Comparison of ENCODE assay signal across 24 mouse cellular contexts in genomic region chr1:66196716-66197115, GRCm38 (mm10). TPM values are rescaled to one million over a fixed set of nuclear protein-coding genes. Genes with fewer than 3 reads are reported as not detected.
"Had no signal": no experiment of that assay in that cellular context is flagged by ENCODE, and none has a peak within 500 bp of the region (broad histone marks: within the 10 kb centered on the region; RNA-seq: fewer than 3 reads in every experiment).

No protein-coding gene starts in this region.

- H3K36me3 ChIP-seq: limb, embryonic 10.5 days; limb, embryonic 13.5 days; liver, embryonic 12.5 days; liver, embryonic 15.5 days; lung, embryonic 15.5 days; neural tube, embryonic 12.5 days; neural tube, embryonic 15.5 days had no signal

- H3K27ac ChIP-seq: limb, embryonic 10.5 days; limb, embryonic 13.5 days; liver, embryonic 12.5 days; liver, embryonic 15.5 days; lung, embryonic 15.5 days; neural tube, embryonic 12.5 days; neural tube, embryonic 15.5 days had no signal

- DNase-seq: kidney, adult 11 months; kidney, adult 9 months; kidney, postnatal 14 days; kidney, postnatal 4 days; layer of hippocampus, adult 9-11 months; layer of hippocampus, postnatal 36 days; liver; lung, adult 18-20 months; lung, postnatal 10 days; lung, postnatal 4 days; midbrain, embryonic 14.5 days; thymus, adult 18-20 months; thymus, postnatal 36 days had no signal

- H3K4me3 ChIP-seq: left cerebral cortex, adult 2 months; limb, embryonic 10.5 days; limb, embryonic 13.5 days; liver, embryonic 12.5 days; liver, embryonic 15.5 days; lung, embryonic 15.5 days; neural tube, embryonic 12.5 days; neural tube, embryonic 15.5 days had no signal

- ATAC-seq: liver, embryonic 12.5 days had no signal

- H3K9me3 ChIP-seq: limb, embryonic 10.5 days; limb, embryonic 13.5 days; liver, embryonic 12.5 days; liver, embryonic 15.5 days; lung, embryonic 15.5 days; neural tube, embryonic 12.5 days; neural tube, embryonic 15.5 days had no signal

- H3K27me3 ChIP-seq: limb, embryonic 13.5 days; liver, embryonic 12.5 days; liver, embryonic 15.5 days; lung, embryonic 15.5 days; neural tube, embryonic 12.5 days; neural tube, embryonic 15.5 days had no signal

- H3K4me1 ChIP-seq: limb, embryonic 10.5 days; limb, embryonic 13.5 days; liver, embryonic 12.5 days; liver, embryonic 15.5 days; lung, embryonic 15.5 days had no signal

- H3K9ac ChIP-seq: limb, embryonic 13.5 days; liver, embryonic 12.5 days; liver, embryonic 15.5 days; lung, embryonic 15.5 days; neural tube, embryonic 12.5 days; neural tube, embryonic 15.5 days had no signal

- H3K4me2 ChIP-seq: limb, embryonic 13.5 days; liver, embryonic 12.5 days; liver, embryonic 15.5 days; lung, embryonic 15.5 days; midbrain, embryonic 11.5 days; neural tube, embryonic 12.5 days; neural tube, embryonic 15.5 days had no signal

RNA-seq across cellular contexts. Expression of gene Map2, which starts 21.6 kb away (rescaled TPM):
- total RNA-seq: megakaryocyte progenitor cell, adult 5-6 weeks; megakaryocyte-erythroid progenitor cell, adult 5-6 weeks had no signal
